Mouse (Mus musculus): ENCODE results near the gene Gm4869.
A peak's percentile ranks its signal among the peaks of the same experiment; 100 is the strongest.

Gm4869 gene

DNA sequence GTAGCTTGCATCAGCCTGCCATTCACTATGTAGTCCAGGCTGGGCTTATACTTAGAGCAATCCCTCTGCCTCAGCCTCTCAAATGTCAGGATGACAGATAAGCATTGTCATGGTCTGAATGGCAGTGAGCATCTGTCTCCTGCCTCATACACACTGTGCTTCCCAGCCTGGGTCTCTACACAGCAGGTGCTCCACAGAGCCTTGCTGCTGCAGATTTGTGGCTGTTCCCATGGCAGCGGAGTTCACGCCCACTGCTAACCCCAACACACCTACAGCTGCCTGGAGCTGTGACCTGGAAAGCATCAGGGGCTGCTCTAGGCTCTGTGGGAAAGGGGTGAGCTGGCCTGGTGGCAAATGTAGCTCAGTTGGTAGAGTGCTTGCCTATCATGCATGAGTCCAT, 19.5 kb downstream of the Gm4869 start:
- DNase-seq (ENCODE audit: extremely low spot score), result no peak

DNA sequence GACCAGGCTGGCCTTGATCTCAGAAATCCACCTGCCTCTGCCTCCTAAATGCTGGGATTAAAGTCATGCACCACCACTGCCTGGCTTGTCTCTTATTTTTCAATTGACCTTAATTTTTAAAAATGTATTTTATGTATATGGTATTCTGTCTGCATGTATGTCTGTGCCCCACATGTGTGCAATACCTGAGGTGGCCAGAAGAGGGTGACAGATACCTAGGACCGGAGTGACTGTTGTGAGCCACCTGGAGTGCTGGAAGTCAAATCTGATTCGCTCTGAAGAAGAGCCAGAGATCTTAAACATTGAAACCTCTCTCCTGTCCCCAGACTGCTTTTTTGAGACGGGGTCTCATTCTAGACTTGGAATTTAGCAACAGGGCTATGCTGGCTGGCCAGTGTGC, 26.9 kb downstream of the Gm4869 start:
- DNase-seq (ENCODE audit: extremely low spot score), result no peak

DNA sequence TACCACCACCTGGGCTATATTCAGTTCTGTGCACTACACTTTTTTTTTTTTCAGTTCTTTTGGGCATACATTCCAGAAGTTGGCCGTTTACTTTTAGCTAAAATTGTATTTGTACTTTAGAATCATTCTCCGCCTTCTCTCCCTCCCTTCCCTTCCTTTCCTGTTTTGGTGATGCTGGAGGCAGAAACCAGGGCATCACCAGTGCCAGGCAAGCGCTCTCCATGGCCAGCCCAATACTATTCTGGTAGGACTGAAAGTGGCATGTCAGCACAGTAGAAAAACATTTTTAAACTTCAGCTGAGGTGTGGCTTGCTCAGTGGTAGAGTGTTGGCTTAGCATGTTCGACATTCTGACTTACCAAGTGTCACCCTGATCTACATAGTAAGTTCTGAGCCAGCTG, 36.0 kb downstream of the Gm4869 start:
- no peak for DNase-seq (ENCODE audit: extremely low spot score)

DNA sequence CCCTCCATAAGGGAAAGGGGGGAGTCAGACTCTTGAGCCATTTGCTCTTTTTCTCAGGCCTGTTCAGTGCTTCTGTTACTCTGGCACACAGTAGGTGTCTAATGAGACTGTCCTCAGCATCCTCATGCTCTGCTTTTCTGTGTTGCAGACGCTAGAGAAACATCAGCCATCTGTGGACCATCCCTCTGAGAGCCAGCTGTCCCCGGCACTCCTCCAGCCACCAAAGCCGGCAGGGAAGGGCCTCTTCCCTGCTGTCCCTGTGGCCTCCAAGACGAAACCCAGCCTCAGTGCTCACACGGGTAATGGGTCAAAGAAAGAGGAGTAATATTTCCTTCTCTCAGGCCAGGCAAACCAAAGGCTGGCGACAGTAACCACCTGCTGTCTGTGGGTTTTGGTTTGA, 45.7 kb downstream of the Gm4869 start:
- DNase-seq (ENCODE audit: extremely low spot score), result no peak

DNA sequence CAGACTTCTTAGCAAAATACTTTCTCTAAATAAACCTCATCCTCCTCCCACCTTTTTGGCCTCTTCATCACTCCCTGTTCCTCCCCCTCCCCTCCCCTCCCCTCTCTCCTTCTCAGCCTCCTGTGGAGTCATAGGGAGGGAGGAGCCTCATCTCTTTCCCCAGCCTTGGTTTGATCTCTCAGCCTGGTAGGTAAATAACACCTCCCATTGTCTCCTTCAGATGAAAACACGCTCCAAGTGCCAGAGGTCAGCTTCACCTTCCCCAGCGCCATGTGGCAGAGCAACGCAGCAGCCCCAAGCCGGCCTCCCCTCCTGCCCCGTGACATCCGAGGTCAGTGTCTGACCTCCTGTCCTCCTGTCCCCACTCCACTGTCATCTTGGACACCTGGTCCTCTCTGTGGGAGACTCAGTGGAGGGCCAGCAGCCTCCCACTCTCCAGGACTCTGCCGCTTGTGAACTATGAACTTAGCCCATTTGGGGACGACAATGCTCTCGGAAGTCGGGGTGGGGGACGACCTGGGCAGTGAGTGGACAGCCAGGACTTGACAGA, 47.3 kb downstream of the Gm4869 start:
- no peak for DNase-seq (ENCODE audit: extremely low spot score)

DNA sequence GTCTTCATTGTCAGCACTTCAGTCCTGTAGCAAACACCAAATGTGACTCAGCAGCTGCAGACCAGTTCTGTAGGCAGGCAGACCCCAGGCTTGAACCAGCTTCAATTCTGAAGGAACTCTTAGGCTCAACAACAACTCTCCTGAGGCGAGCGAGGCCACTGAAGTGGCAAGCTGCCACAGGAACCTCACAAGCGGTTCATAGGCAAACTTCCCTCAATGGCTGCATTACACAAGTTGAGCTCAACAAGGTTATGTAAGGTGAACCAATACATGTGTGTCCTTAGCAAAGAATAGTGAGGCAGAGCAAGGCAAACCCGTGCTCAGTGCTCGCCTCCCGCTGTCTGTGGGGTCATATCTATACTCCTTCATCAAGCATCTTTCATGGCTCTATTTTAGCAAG, 52.7 kb downstream of the Gm4869 start:
- DNase-seq (ENCODE audit: extremely low spot score), result no peak

DNA sequence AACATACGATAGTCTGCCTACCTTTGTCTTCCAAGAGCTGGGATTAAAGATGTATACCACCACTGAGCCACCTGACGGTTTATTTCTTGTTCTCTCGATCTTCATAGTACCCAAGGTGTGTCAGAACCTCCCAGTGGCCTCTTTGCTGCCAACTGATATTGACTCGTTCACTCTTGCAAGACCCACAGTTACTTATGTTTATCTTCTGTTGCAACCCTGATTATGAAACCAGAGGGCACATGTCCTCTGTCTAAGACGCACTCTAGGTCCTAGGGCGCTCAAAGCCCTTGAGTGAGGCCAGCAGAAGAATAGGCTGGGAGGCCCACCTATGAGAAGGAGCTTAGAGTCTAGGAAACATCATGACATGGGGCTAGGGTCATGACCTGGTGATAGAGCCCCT, 55.3 kb downstream of the Gm4869 start:
- DNase-seq (ENCODE audit: extremely low spot score), result no peak

DNA sequence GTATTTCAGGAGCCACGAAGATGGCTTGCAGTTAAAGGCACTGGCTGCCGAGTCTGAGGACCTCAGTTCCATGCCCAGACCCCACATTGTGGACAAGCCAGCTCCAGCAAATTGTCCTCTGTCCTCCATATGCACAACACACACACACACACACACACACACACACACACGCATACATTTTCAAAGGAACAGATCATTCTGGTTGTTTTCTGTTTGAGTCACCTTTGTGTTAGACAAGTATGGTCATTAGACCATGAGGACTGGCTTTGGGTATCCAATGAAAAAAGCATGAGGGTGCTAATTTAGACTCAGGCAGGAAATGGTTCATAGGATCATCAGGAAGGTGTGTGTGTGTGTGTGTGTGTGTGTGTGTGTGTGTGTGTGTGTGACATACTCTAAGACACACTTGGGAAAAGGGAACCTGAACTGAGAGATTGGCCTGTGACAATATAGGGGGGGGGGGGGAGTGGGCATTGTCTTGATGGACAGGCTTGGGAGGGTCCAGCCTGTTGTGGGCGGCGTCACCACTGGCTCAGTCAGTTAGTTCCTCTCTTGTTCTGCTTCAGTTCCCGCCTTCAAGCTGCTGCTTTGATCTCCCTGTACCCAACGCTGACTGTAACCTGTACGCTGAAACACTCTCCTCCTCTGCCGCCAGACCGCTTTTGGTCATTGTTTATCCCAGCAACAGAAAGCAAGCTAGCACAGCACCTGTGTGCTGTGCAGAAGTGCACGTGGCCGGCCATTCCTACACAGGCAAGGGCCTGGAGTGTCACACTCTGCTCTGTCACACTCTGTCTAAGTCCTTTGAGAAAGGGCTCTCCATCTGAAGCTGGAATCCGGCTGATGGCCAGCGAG, 56.8 kb downstream of the Gm4869 start:
- DNase-seq (ENCODE audit: extremely low spot score), result peak; percentile 57

DNA sequence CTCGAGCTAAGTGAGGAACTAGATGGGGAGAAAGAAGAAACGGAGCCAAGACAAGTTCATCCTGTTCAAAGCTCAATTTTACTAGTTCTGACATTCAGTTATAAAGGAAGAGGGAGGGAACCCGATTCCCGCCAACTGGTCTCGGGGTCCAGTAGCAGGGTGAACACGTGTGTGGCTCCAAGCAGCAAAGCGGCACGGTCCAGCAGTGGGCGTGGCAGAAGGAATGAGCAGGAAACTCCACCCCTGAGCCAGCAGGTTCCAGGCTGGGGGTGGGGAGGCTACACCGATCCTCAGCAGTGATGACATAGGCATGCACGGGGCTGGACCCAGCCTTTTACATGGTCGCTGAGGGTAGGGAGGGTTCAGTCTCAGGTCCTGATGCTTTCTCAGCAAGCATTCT, 57.5 kb downstream of the Gm4869 start:
- peak; percentile 64 for DNase-seq (ENCODE audit: extremely low spot score)

DNA sequence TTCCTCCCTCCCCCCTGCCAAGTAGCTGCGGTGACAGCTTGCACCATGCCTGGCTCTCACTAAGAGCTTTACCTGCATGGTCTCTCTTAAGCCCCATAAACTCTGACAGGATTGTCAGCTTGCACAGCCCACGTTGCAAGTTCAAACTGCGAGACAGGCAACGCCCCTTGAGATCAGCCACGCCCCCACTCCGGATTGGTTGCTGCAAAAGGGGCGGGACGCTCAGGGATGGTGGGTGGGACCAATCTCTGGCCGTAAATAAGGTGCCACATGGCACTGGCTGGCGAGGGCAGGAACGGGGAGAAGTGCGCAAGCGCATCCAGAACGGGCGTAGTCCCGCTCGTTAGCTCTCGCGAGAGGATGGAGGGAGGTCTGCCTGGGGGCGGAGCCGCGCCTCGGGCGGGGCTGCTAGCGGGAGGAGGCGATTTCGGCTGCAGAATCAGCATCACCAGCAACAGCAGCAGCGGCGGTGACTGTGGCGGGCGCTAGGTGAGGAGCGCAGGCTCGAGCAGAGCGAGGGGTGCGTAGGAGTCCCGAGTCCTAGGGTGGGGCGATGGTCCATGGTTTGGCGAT, 59.8 kb downstream of the Gm4869 start, which contains the start of gene Chst12:
TSS of gene Chst12 (plus strand) at position 343 of the 573 bp plus-strand sequence.
- DNase-seq (ENCODE audit: extremely low spot score), result peak; percentile 100

DNA sequence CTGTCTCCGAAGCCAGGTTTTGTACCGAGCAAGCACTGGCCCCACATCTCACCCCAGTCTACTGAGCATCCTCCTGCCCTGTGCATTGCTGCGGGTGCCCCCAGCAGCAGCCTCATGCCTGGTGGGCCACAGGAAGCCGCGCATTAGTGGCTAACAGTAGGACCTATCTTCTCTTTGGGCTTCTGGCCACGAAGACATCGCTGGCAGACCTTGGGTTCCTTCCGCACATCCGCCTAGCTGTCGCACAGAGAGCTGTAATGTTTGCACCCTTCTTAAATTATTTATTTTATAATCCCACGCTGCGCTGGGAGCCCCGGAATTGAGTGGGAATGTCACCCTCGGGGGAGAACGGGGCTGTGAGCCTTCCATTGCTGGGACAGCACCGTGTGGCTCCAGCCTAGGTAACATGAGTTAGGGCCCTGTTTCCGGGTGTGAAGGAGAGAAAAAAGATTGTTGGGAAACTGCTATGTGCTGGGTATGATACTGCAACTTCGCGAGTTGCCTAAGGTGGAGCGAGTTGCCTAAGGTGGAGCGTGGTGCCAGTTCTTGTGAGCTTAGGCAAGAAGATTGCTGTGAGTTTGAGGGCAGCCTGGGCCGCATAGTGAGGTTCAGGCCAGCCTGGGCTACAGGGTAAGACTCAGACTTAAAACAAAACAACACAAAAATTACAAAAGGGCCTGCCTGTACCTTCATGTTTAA, 60.8 kb downstream of the Gm4869 start:
- no peak for DNase-seq (ENCODE audit: extremely low spot score)

DNA sequence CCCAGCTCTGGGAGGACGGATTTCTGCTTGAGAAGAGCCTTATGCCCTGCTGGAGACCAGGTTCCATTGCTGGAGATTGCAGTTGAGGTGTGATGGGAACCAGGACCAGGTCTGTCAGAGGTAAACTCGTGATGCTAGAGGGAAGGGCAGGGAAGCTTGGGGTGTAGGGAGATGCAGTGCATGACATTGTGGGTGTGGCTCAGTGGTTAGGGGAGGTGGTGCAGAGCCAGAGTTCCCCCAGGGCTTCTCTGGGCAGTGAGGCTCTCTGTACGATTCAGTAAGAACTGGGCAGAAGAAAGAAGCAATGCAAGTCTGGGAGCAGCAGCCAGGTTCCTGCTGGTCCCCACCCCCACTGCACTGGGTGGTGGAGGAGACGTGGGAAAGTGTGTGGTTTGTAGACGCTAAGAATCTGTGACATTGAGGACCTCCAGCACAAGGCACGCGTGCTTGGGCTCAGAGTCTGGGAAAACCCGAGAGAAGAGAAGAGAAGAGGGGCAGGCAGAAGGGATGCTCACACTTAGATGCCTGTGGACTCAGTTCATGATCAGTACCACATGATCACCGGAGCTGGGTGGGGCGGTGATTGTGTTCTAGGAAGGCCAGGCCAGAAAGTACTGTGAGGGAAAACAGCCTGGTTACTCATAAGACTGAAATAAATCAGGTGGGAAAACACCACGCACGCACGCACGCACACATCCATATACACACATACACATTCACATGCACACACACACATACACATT, 62.2 kb downstream of the Gm4869 start:
- no peak for DNase-seq (ENCODE audit: extremely low spot score)

DNA sequence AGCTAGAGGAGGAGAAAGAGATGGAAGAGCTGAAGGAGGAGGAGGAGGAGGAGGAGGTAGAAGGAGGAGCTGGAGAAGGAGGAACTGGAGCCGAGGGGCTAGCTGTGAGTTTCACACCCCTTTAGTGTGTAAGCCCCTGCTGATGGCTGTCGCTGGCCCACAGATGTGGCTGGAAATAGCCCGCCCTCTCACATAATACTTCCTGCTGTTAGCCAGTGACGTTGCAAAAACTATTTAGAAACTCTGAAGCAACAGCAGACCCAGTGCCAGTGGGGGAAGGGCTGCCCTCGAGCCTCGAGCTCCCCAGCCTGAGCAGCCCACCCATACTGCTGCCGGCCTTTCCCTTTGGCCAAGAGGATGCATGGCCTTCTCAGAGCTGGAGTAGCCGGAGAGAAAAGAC, 63.2 kb downstream of the Gm4869 start:
- DNase-seq (ENCODE audit: extremely low spot score), result no peak

DNA sequence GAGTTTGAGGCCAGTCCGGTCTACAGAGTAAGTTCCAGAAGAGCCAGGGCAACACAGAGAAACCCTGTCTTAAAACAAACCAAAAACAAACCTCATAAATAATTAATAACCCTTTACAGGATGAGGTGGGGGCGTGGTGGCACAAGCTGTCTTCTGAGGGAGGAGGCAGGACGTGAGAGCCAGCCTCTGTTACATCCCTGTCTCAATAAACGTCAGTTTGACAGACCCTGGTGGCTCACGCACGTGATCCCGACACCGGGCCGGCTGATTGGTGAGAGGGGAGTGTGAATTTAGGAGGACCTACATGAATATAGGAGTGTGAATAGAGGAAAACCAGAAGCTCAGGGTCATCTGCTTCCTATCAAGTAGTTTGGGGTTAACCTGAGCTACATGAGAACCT, 63.8 kb downstream of the Gm4869 start:
- no peak for DNase-seq (ENCODE audit: extremely low spot score)

DNA sequence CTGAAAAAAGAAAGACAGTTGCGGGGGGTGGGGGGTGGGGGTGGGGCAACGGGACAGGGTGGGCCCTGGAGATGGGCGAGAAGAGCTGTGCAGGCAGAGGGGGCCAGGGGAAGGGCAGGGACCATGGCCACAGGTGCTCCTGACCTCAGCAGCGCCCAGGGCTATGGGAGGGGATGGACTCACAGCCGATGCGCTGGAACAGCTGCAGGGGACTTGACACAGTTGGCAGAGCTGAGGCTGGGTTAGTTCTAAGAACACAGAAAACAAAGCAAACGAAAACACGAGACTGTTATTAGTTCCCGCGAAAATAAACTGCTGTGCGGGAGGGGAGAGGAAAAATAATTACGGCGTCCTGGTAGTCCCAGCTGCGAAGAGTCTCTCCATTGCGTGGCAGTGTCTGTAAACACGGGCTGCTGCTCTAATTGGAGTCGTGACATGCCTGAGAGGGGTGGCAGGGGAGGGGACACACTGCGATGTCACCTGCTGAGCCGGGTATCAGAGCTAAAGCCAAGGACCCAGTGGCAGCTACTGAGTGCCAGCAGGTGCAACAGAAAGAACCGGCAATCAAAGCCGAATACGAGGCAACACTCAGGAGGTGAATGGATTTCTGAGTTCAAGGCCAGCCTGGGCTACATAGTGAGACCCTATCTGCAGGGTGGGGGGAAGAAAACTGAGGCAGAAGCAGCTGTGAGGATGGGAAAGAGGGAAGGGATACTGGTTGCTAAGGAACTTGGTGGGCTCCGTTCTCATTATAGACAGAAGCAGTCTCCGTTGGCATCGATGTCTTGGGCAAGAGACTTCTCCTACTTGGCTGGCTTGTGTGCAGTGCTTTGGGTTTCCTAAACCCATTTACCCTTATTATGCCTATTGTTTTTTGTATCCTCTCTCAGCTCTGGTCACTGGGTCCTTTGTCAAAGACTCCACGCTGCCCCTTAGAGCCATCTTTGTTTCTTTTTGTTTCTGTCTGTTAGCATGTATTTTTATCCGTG, 64.9 kb downstream of the Gm4869 start:
- no peak for DNase-seq (ENCODE audit: extremely low spot score)

DNA sequence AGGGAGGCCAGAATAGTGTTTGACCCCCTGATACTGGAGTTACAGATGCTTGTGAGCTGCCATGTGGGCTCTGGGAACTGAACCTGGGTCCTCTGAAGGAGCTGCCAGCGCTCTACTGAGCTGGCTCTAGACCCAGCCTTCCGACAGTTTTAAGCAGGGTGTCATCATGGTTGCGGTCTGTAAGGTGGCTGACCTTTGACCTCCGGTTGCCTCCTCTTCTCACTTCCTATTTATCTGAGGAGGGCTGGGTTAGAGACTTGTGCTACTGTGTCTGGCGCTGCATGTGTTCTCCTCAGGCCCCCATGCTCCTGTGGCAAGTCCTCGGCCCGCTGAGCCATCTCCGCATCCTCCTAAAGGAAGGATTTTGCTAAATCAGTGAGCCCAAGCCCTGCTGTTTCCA, 68.5 kb downstream of the Gm4869 start:
- DNase-seq (ENCODE audit: extremely low spot score), result no peak

DNA sequence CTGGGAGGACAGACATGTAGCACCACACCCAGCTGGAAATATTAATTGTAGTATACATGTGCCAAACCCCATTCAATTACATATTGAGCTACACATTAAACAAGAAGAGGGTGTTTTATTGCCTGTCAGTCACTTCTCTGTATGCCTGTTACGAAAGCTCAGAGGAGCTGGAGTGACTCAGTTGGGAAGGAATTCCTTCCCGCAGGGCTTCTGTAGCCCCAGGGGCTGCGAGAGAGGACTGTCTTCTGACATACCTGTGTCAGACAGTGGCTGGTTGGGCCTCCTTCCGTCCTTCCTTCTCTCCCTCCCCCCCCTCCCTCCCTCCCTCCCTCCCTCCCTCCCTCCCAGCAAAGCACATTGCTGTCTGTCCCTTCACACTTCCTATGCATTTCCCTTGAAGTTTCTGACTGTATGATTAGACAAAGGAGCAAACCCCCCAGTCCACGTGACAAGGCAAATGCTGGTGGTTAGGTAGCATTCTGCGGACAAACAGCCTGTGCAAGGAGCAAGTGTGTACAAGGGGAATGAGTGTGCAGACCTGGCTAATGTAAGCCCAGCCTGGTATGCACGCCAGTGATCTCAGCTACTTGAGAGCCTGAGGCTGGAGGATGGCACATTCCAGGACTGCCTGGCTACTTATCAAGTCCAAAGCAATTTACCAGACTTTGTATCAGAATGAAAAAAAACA, 69.5 kb downstream of the Gm4869 start:
- no peak for DNase-seq (ENCODE audit: extremely low spot score)

DNA sequence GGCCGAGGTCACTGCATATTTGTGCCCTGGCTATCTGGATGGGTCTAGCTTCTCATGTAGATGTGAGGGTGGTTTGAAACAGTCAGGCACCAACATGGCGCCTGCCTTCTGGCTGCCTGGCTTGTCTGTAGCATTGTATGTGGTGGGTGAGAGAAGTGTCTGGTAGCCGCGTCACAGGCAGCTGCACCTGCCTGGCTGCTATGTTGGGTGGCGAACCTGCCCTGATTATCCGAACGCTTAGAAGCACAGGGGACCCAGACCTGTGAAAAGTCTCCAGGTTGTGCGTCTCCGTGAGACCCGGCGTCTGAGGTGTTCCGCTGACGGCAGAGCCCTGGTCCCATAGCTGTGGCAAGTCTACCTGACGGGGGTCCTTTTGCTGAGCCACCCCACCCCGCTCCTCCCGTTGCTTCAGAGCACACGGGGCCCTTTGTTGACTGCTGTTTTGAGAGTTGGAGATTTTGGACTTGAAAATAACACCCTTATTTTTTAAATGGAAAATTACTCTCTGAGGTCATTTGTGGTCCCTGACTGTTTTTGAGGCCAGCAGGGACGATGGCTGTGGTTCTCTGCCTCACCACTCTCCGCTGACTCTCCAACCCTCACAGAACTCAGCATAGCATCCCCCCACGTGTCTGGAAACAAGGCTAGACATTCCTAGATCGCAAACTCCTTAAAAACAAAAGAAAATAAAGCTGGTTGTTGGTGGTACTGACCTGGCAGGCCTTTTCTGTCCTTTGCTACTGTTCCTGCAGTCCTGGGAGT, 71.9 kb downstream of the Gm4869 start:
- DNase-seq (ENCODE audit: extremely low spot score), result no peak

DNA sequence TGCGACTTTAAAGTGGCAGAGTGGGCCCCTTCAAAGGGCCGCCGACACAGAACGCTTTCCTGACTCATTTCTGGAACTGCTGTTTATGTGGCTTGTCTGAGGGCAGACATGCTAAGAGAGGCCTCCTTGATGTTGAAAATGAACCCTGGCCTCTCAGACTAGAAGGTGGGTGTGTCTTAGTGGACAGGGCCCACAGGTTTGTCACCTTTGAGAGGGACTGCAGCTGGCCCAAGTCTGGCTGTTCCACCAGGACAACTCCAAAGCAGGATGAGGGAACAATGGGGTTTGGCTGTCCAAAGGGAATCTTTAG, 72.4 kb downstream of the Gm4869 start:
- DNase-seq (ENCODE audit: extremely low spot score), result no peak

DNA sequence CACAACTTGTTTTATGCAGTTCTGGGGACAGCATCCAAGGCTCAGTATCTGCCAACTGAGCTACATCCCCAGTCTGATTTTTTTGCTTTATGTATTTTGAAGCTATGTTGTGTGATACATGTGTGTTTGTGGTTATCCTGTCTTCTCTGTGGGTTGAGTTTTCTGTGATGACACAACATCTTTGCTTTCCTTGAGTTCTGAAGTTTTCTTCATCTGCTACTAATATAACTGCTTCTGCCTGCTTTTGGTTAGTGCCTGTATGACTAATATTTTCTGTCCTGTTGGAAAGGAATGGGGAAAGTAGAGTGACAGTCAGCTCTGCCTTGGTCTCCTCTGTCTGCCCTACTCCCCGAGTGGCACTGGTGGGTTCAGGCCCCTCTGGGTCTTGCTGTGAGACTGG, 75.8 kb downstream of the Gm4869 start:
- DNase-seq (ENCODE audit: extremely low spot score), result no peak
